Mouse (Mus musculus) bone marrow macrophage, adult 2 months (primary cell): ENCODE results near the gene Msi2.

Experiments
- CTCF ChIP-seq: IDR thresholded peaks from 2 replicates; pipeline ENCODE4 v1.5.1; 2012; ENCODE audit warnings: low read depth, mild to moderate bottlenecking, low read length, moderate library complexity
- POLR2A ChIP-seq: IDR thresholded peaks from 2 replicates; pipeline ENCODE4 v1.6.1; 2012; ENCODE audit warnings: mild to moderate bottlenecking, low read depth, low read length, borderline replicate concordance

DNA sequence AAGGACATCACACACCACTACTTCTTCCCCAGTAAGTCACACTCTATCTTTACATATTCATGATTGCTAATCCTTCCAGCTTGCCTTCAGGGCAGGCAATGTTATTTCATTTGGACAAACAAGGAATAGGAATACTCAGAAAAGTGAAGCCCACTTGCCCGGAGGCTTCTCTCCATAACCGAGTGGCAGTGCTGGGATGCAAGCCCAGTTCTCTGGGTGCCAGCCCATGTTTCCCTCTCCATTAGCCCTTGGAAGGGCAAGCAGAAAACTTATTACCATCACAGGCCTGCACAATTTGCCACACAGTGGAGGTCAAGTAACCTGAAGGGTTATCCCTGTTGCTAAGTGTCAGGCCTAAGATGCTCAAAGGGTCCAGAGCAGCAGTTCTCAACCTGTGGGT lies 281.7 kb downstream of the Msi2 start:
- no peak for TF ChIP-seq CTCF
- no peak for TF ChIP-seq POLR2A
